Mouse (Mus musculus) C2C12 (cell line): ENCODE results near the gene Tbc1d10c.

ENCODE experiments used
- CTCF ChIP-seq: IDR thresholded peaks from one replicate; pipeline ENCODE4 v1.5.1; 2011; ENCODE audit not compliant: control insufficient read depth, insufficient read depth, insufficient read length
- MAX ChIP-seq: IDR thresholded peaks from one replicate; pipeline ENCODE4 v1.6.1; 2011; ENCODE audit warnings: mild to moderate bottlenecking, control low read depth

DNA sequence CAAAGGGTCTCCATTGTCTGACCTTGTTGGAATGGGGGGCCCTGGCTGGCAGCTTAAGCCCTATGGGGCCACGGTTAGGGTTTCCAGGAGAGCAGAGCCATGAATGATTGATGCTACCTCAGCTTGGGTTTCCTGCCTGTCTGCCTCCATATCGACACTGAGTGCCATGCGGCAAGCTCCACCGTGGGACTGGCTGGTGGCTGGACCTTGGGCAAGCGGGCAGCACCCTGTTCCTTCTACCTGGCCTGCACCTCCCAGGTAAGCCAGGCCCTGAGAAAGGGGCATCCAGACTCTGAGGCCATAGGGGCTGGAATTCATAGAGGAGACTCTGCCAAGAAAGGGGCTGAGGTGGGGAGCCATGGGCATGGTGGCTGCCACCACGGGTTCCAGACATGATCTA, 50.9 kb downstream of the Tbc1d10c start:
- TF ChIP-seq MAX, result no peak
- TF ChIP-seq CTCF, result no peak
